Mouse (Mus musculus): ENCODE measurements around the gene 4932438H23Rik. TPM values are rescaled to one million over a fixed set of nuclear protein-coding genes. Genes with fewer than 3 reads are reported as not detected.

Gene 4932438H23Rik
- total and polyA plus RNA-seq, 3 experiments, result not detected

- H3K9ac ChIP-seq (ENCODE audit: control insufficient read depth, low read depth, low read length, poor library complexity, severe bottlenecking), result no peak overlapping the region
- H3K27me3 ChIP-seq (ENCODE audit: control insufficient read depth in 1 of 2, insufficient read depth in 2 of 2, low read length in 2 of 2), result no peaks in the 10 kb centered on the region
- H3K4me3 ChIP-seq (ENCODE audit: control insufficient read depth in 1 of 2, insufficient read depth in 1 of 2, low read depth in 2 of 2, low read length in 2 of 2), result no peak overlapping the region
- H3K79me2 ChIP-seq (ENCODE audit: control insufficient read depth, insufficient read depth, low read length, poor library complexity), result no peaks in the 10 kb centered on the region
- peaks cover 0 to 6% of the 10 kb centered on the region in 2 experiments; a peak in 2 of 4 replicates for H3K36me3 ChIP-seq (ENCODE audit: control insufficient read depth in 1 of 2, insufficient read depth in 2 of 2, low read length in 2 of 2)
- H3K4me1 ChIP-seq (ENCODE audit: control insufficient read depth in 1 of 2, insufficient read depth in 2 of 2, low read length in 2 of 2), result peaks cover 3 to 26% of the 10 kb centered on the region in 2 experiments
- DNase-seq (ENCODE audit: low read depth, low spot score), result peak; percentile 54
- no peak for TF ChIP-seq JUND (IDR thresholded peaks at IDR 0.05; ENCODE audit: low read depth, low read length)
- no peak for TF ChIP-seq UBTF (IDR thresholded peaks at IDR 0.05; ENCODE audit: borderline replicate concordance, insufficient read depth, low read depth, low read length)
- TF ChIP-seq ETS1 (IDR thresholded peaks at IDR 0.05; ENCODE audit: low read depth, low read length), result peak; percentile 40; the same call in 1 of the 2 replicates
- peak; percentile 70 for TF ChIP-seq GATA1 (IDR thresholded peaks at IDR 0.05; ENCODE audit: low read depth, low read length)
- TF ChIP-seq RCOR1 (IDR thresholded peaks at IDR 0.05; ENCODE audit: low read depth, low read length), result peak; percentile 57
- no peak for TF ChIP-seq POLR2AphosphoS2 (IDR thresholded peaks at IDR 0.05; ENCODE audit: low read length)
- TF ChIP-seq ELF1 (IDR thresholded peaks at IDR 0.05; ENCODE audit: low read depth, low read length), result peak; percentile 50; the same call in 1 of the 2 replicates
- H3K9me3 ChIP-seq (replicated peaks; ENCODE audit: insufficient read depth, low read length), result no peaks in the 10 kb centered on the region
- no peak overlapping the region for H3K27ac ChIP-seq (ENCODE audit: control insufficient read depth, low read depth, low read length)
Measured at GRCm38 (mm10) chr16:91057261-91057660, 37.7 kb downstream of the 4932438H23Rik start.

GRCm38 (mm10) chr16:91056043-91056821 lies 38.7 kb downstream of the 4932438H23Rik start:
- H3K9ac ChIP-seq (ENCODE audit: control insufficient read depth, low read depth, low read length, poor library complexity, severe bottlenecking), result peak overlapping the region; percentile 4; the same call in 1 of the 2 replicates
- peak overlapping the region in 1 of 2 experiments; percentile 1; a peak in 1 of 4 replicates for H3K4me3 ChIP-seq (ENCODE audit: control insufficient read depth in 1 of 2, insufficient read depth in 1 of 2, low read depth in 2 of 2, low read length in 2 of 2)
- H3K4me1 ChIP-seq (ENCODE audit: control insufficient read depth in 1 of 2, insufficient read depth in 2 of 2, low read length in 2 of 2), result peaks cover 3 to 18% of the 10 kb centered on the region in 2 experiments
- no peak overlapping the region for H3K27ac ChIP-seq (ENCODE audit: control insufficient read depth, low read depth, low read length)
- no peaks in the 10 kb centered on the region for H3K9me3 ChIP-seq (replicated peaks; ENCODE audit: insufficient read depth, low read length)
- DNase-seq (ENCODE audit: low read depth, low spot score), result peak; percentile 63
- no peaks in the 10 kb centered on the region for H3K79me2 ChIP-seq (ENCODE audit: control insufficient read depth, insufficient read depth, low read length, poor library complexity)
- H3K27me3 ChIP-seq (ENCODE audit: control insufficient read depth in 1 of 2, insufficient read depth in 2 of 2, low read length in 2 of 2), result no peaks in the 10 kb centered on the region
- peaks cover 0 to 3% of the 10 kb centered on the region in 2 experiments; a peak in 2 of 4 replicates for H3K36me3 ChIP-seq (ENCODE audit: control insufficient read depth in 1 of 2, insufficient read depth in 2 of 2, low read length in 2 of 2)
- 0 out of 2 replicates have a peak, but pooled peaks have one; percentile 26 for TF ChIP-seq TCF12 (IDR thresholded peaks at IDR 0.05; ENCODE audit: low read depth, low read length)
- TF ChIP-seq GATA1 (IDR thresholded peaks at IDR 0.05; ENCODE audit: low read depth, low read length), result peak; percentile 46; the same call in 1 of the 2 replicates
- TF ChIP-seq ETS1 (IDR thresholded peaks at IDR 0.05; ENCODE audit: low read depth, low read length), result peak; percentile 51; the same call in 1 of the 2 replicates
- peak; percentile 11; the same call in 1 of the 2 replicates for TF ChIP-seq TAL1 (IDR thresholded peaks at IDR 0.05; ENCODE audit: low read length)
- no peak for TF ChIP-seq MAX (IDR thresholded peaks at IDR 0.05; ENCODE audit: low read length)
- no peak for TF ChIP-seq ZC3H11A (IDR thresholded peaks at IDR 0.05; ENCODE audit: low read depth, low read length)
- 0 out of 4 replicates have a peak, but pooled peaks of 1 of the 2 experiments have one; percentile 10 for TF ChIP-seq EP300 (IDR thresholded peaks at IDR 0.05; ENCODE audit: low read depth in 1 of 2, low read length in 2 of 2)

All from MEL (cell line).